Mouse (Mus musculus): ENCODE results near the gene Galnt13. TPM values are rescaled to one million over a fixed set of nuclear protein-coding genes. Genes with fewer than 3 reads are reported as not detected.
"Not testable (repeated sequence)": the region's sequence is repeated elsewhere in the genome, so short reads cannot be mapped to it uniquely, and the experiment has no call there.

Galnt13 gene
- total RNA-seq (2015; ENCODE audit: low replicate concordance) (not detected in 2 replicates), total RNA-seq (2017; ENCODE audit: low replicate concordance) (not detected in 2 replicates)

DNA sequence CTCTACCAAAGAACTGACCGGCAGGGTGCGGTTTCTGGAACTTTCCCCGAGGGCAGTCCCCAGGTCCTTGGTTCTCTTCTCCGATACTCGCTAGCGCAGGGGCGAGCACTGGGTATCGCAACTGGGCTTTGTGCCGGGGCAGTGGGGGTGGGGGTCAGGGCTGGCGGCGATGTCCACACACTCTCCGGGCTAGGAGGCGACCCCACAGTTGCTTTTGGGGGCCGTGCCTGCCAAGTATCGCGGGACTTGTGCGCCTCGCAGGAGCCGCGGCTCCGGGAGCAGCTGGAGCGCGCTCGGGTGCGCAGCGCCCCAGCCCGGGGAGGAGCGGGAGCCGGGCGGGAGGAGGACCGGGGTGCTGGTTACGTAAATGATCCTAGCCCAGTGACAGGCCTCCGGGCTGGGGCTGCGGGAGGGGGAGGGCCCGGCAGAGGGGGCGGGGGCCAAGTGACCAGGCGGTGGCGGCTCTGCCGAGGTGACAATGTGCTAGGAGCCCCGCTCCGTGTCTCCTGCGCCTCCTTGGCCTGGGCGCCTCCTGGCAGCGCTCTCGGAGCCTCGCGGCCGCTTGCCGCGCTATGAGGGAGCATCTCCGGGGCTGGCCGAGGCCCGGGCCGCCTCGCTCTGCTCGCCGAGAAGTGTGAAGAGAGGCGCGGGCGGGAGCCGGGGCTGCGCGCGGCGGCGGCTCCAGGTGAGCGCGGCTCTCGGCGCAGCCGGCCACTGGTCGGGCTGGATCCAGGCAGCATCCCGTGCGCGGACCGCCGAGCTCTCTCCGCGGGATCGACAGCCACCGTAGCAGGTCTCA, at the start of gene Galnt13:
Gene Galnt13, plus strand, starts transcription at position 381 of the 799 bp plus-strand sequence.
- ATAC-seq (replicated peaks; ENCODE audit: low FRiP score, poor library complexity, severe bottlenecking) = no peak

GRCm38 (mm10) chr2:54431060-54431459, 5.1 kb upstream of the Galnt13 start:
- no peak for ATAC-seq (replicated peaks; ENCODE audit: low FRiP score, poor library complexity, severe bottlenecking)

DNA sequence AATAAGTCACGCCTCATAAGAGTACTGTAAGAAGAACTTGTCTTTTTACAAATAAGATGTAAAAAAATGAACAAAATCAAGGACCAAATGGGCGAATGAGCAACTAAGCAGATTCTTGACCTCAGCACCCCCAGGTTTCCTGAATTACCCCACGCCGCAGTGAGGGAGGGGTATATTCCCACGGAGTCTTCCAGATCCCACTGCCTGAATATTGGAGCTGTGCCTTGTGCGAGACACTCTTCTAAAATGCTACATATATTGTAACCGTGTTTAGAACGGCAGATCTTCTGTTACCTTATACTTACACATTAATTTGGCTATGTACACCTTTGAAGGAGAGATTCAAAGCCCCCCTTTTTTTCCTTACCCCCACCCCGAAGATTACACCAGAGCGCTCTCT, 737 bp upstream of the Galnt13 start:
- ATAC-seq (replicated peaks; ENCODE audit: low FRiP score, poor library complexity, severe bottlenecking) = no peak

- no peak for ATAC-seq (replicated peaks; ENCODE audit: low FRiP score, poor library complexity, severe bottlenecking)
Measured at GRCm38 (mm10) chr2:54436736-54437500, 801 bp downstream of the Galnt13 start.

DNA sequence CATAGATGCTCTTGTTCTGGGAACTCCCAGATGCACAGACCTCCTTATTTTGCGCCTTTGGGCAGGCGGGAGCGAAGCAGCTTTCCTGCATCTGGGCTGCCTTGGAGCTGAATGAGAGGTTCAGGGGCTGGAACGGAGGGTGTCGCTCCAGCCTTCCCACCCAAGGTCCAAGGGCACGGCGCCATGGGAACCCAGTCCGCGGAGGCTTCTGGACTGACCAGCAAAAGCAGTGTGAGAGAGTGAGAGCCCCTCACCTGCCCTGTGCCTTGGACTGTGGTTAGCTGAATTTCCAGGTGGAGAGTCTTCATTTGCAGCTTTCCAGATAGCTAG, 1.3 kb downstream of the Galnt13 start:
- ATAC-seq (replicated peaks; ENCODE audit: low FRiP score, poor library complexity, severe bottlenecking) = no peak

DNA sequence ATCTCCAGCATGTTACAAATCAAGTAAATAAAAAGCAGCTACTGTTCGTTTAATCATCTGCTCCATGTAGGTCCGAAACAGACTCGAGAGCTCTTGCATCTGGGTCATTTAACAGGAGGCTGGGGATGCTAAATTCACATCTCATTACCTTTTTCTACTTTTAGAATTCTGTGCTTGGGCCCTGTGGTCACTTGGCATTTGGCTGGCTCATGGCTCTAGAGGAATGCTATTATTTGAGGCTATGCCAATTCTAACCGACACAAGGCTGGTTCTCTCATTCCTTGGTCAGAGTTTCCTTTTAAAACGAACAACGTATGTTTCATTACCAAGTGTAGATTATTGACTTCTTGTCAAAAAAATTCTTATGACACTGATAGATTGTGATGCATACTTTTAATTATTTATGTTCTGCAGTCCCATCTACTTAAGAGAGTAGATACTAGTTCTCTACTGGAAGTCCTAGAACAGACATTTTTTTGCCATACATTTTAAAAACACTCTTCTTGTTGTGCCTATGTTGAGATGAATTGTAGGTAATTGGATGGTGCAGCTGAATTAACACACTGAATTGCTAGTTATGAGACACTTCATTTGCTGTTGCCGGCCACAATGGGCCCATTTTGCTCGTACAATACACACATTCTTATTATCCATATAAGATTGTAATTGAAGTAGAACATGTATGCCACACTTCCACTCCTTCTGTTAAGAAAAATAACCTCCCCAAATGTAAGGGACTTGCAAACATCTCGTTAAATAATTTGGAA, 6.8 kb downstream of the Galnt13 start:
- no peak for ATAC-seq (replicated peaks; ENCODE audit: low FRiP score, poor library complexity, severe bottlenecking)

GRCm38 (mm10) chr2:54483426-54483825, 47.3 kb downstream of the Galnt13 start:
- no peak for ATAC-seq (replicated peaks; ENCODE audit: low FRiP score, poor library complexity, severe bottlenecking)

- ATAC-seq (replicated peaks; ENCODE audit: low FRiP score, poor library complexity, severe bottlenecking) = no peak
Measured at GRCm38 (mm10) chr2:54522989-54523388, 86.9 kb downstream of the Galnt13 start.

DNA sequence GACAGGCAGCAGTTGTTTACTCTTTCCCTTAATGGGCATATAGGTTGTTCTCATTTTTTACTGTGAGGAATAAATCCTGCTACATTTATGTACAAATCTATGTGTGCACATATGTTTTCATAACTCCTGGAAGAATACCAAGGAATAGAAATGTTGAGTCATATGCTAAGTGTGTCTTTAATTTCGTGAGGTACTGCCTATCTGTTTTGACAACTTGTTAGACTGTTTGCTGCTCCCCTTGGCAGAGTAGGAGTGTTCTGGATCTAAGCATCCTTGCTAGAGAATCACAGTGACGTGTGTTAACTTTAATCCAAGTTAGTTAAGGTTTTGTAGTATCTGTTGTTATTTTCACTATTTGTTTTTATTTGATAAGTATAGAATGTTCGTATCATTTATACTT, 91.0 kb downstream of the Galnt13 start:
- ATAC-seq (replicated peaks; ENCODE audit: low FRiP score, poor library complexity, severe bottlenecking) = no peak

DNA sequence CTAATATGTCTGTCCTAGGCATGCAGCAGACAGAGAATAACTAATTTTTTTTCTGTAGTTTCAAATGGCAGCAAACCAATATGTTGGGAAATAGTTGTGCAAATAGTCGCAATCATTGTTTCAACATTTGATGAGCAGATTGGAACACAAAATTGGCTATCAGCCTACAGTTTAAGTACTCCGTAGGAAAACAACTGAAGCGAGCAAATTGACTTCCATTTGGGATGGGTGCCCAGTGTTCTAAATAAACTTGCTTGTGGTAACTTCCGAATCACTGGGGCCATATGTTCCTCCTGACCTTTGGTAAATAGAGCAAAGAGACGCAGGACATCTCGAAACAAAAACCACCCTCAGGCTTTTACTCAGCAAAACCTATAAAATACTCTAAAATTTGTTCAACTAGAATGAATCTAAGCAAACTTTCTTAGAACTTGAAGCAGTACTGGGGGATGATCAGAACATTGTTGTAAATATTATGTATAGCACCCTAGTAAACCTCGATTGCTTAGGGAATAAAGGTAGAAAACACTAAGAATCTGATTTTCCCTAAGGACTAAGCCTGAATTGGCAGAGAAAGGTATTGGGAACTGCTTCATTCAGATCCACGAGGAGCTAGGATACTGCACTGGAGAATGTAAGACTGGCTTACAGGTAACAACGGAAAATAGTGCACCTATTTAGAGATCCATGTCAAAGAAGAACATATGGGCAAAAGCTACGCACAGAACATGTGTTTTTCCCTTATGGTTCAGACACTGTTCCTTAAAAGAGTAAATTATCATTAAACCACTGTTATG, 122.4 kb downstream of the Galnt13 start:
- no peak for ATAC-seq (replicated peaks; ENCODE audit: low FRiP score, poor library complexity, severe bottlenecking)

GRCm38 (mm10) chr2:54565068-54565467, 129.0 kb downstream of the Galnt13 start:
- ATAC-seq (replicated peaks; ENCODE audit: low FRiP score, poor library complexity, severe bottlenecking) = no peak

DNA sequence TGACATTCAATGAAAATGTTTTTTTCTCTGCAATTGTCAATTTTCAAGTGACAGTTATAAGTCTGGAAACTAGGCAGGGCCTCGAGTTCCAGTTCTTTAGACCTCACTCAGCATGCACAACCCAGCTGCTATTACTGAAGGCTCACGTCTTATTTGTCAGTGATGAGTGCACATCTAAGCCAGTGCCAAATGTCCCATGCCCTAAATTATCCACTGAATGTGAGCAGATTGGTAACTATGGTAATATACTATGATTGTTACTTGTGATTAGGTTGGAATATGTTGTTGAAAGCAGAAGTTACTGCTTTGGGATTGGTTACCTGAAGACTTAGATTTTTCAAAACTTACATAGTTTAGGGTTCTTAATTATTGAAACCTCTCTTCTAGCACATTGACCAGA, 131.1 kb downstream of the Galnt13 start:
- ATAC-seq (replicated peaks; ENCODE audit: low FRiP score, poor library complexity, severe bottlenecking) = no peak

DNA sequence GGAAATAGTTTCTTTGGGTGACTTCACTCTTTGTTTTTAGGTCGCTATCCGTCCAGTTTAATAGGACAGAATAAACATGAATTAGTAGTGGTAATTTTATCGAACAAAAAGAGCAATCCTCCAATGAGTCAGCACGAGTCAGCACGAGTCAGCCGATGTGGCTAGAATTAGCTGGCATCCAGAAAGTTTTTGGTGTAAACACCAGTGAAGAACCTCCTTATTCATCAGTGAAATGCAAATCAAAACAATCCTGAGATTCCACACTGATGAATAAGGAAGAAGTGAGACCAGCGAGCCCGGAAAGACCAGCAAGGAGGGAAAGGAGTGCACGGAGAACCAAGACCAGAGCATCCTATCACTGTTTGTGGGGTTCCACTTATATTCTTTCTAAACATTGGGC, 131.5 kb downstream of the Galnt13 start:
- no peak for ATAC-seq (replicated peaks; ENCODE audit: low FRiP score, poor library complexity, severe bottlenecking)

- not testable (repeated sequence) for ATAC-seq (replicated peaks; ENCODE audit: low FRiP score, poor library complexity, severe bottlenecking)
Measured at GRCm38 (mm10) chr2:54713817-54714216, 277.7 kb downstream of the Galnt13 start.

GRCm38 (mm10) chr2:54751232-54751631, 315.1 kb downstream of the Galnt13 start:
- no peak for ATAC-seq (replicated peaks; ENCODE audit: low FRiP score, poor library complexity, severe bottlenecking)

DNA sequence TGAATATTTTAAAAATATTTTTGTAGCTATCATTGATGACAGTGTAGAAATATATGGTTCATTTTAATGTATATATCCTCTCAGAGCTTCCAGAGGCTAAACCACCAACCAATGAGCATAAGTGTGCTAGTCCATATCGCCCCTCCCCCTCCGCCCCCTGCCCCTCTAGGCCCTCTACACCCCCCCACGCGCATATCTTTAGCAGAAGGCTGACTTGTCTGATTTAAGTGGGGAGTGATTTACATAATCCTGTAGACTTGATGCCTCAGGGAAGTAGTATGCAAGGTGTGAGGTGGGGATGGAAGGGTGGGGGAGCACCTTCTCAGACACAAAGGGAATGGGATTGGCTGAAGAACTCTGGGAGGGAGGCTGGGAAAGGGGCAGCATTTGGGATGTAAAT, 323.7 kb downstream of the Galnt13 start:
- ATAC-seq (replicated peaks; ENCODE audit: low FRiP score, poor library complexity, severe bottlenecking) = no peak

DNA sequence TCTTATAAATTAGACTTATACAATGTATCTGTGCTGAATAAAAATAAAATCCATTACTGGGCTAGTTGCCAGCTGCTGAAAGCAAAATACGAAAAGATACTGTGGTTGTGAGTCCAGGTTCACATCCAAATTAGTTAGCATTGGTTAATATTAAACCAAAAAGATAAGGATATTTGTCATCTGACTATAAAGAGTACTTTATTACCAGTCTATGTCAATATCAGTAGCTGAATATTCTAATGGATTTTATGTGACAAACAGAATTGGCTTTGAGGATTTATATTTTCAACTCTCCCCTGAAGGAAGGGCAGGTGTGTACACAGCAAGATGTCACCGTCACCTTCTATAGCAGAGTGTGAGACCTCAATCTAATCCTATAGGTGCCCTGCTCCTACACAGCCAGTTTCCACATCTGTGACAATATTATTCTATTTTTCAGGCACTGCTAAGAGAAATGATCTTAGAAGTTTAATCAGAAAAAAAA, 342.7 kb downstream of the Galnt13 start:
- no peak for ATAC-seq (replicated peaks; ENCODE audit: low FRiP score, poor library complexity, severe bottlenecking)

GRCm38 (mm10) chr2:54813670-54814256, 377.6 kb downstream of the Galnt13 start:
- no peak for ATAC-seq (replicated peaks; ENCODE audit: low FRiP score, poor library complexity, severe bottlenecking)

GRCm38 (mm10) chr2:54841245-54841644, 405.1 kb downstream of the Galnt13 start:
- ATAC-seq (replicated peaks; ENCODE audit: low FRiP score, poor library complexity, severe bottlenecking) = no peak

Data from erythroblast, adult 5-6 weeks (primary cell).